Mouse (Mus musculus) testis, postnatal 14 days (tissue): ENCODE measurements around the gene Vmn1r233.
A peak's percentile ranks its signal among the peaks of the same experiment; 100 is the strongest.

ENCODE experiments used
- DNase-seq: peaks from one replicate; pipeline ENCODE4 v3.0.0; 2021; ENCODE audit warnings: low spot score

Vmn1r233 gene

DNA sequence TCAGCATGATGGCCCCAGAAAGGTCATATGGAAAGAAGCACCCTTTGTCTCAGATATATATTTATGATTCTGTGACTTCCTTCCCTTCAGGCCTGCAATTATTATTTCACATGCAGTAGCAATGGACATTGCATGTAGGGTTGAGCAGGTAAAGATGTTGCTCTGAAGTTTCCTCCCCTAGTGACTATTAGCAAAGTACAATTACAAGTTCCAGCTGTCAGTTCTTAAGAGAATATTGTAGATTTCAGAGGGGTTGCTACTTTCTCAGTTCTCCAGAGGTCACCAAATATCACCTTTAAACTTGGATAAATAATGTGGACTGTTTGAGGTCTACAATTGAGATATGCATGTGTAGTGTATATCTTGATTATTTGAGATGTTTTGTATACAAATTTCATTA is at the start of gene Vmn1r233:
TSS of gene Vmn1r233 (minus strand) at position 101 of the 400 bp plus-strand sequence.
- no peak for DNase-seq

DNA sequence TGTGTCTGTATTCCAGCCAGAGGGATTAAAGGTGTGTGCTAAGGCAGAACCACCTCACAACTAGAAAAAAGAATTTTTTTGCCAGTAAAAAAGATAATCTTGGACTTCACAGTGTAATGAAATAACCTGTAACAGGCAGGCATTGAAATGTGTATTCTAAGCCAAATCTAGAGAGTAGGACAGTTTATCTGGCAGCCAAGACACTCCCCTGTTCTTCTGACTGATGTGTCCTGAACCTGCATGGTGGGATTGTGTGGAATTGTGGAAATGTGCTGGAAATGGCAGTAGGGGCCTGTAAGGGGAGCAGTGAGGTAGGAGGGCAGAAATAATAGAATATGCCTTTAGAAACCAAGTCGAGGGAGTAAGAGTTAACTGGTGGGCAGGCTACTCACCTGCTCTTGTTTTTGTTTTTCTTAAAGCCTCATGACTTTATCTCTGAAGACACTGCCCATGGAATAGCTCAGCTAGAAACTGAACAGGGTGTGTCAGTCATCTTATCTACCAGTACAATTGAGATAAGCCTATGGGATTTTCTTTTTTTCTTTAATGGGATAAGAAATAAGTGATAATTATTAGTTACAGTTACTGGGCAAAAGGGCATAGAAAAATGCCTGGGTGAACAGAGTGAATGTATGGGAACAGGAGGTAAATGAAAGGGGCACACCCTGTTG is 22.3 kb upstream of the Vmn1r233 start:
- no peak for DNase-seq

- DNase-seq: no peak
Measured at GRCm38 (mm10) chr17:21009726-21010125, 13.5 kb upstream of the Vmn1r233 start.

GRCm38 (mm10) chr17:21008382-21009331 is 12.4 kb upstream of the Vmn1r233 start, which contains the start of gene Zfp160:
Zfp160 (plus strand) TSS chr17:21008903.
- peak; percentile 87 for DNase-seq

GRCm38 (mm10) chr17:20993716-20994115 is 2.5 kb downstream of the Vmn1r233 start:
- DNase-seq: no peak

DNA sequence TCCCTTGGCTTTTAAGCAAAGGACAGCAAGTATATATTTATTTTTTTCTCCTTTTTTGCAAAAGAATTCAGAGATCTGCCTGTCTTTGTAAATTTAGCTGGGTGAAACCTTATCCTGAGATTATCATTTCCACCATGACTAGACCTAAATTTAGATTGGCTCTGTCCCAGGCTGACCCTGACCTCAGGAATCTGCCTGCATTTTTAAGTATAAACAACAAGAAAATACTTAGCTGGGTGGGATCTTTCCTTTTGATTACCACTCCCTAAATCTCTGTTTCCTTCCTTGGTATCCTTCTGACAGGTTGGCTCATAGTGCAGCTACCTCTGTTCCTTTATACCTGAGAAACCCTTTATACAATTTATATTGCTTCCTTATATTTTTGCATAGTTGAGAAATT is 29.6 kb downstream of the Vmn1r233 start:
- DNase-seq: no peak

GRCm38 (mm10) chr17:20965421-20965820 is 30.8 kb downstream of the Vmn1r233 start:
- DNase-seq: no peak

GRCm38 (mm10) chr17:20960386-20960785 is 35.9 kb downstream of the Vmn1r233 start:
- no peak for DNase-seq

- DNase-seq: no peak
Measured at GRCm38 (mm10) chr17:20946636-20947035, 49.6 kb downstream of the Vmn1r233 start.

DNA sequence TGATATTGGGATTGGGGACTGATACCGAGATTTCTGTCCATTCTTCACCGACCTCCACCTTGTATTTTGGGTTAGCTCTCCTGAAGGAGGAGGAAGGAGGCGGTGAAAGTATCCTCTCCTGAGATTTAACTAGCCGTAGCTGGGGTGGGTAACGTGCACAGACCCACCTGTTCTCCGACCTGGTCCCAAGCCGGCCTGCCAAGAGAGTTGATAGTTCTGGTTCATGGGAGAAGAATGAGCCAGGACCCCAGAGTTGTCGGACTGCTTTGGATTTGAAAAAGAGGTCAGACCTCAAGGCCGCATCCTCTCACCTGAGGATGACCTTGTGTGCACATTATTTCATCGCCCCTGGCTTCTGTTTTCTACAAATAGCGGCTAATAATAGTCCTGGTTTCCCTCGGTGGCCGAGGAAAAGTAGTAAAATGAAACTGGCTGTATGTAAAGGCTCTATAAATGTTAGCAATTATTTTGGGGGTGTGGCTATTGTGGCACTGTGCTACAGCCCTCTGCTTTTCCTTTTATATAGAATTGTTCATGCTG is 50.2 kb downstream of the Vmn1r233 start:
- DNase-seq: no peak

DNA sequence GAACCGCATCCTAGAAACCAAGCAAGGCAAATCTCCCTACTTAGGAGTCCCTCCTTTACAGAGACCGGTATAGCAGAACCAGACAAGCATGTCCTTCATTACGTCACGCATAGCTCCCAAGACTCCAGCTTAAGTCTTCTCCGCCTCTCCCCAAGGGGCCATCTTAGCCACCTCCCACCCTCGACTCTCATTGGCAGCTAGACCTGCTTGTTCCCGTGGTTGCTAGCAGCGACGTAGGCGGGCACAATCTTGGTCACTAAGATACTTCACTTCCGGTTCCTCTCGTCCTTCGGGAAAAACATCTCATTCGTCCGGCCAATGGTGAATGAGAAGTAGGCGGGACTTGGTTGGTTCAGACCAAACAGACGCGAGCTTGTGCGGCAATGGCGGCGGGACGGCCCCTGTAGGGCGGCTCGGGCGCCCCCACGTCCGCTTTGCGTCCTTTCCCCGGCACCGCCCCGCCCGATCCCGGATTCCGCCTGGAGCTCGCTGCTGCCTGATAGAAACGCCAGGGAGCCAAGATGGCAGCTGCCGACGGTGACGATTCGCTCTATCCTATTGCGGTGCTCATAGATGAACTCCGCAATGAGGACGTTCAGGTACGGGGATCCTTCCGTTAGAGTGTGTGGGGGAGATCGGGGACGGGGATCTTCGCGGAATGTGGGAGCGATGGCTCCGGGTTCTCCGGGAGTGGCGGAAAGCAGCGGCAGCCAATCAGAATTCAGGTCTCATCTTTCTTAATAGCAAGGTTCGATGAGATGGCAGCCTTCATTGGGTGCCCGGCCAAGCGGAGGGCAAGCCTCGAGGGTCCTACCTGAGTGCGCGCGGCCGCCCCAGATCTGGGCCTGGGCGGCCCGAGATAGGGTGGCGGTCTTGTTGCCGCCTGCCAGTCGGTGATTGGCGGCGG is 51.0 kb downstream of the Vmn1r233 start, which contains the start of gene Ppp2r1a:
TSS of gene Ppp2r1a (plus strand) at position 327 of the 907 bp plus-strand sequence.
- peak; percentile 99 for DNase-seq

GRCm38 (mm10) chr17:20944226-20944625 is 52.0 kb downstream of the Vmn1r233 start:
- DNase-seq: no peak
